Mouse (Mus musculus): ENCODE measurements around the gene Coq8a.

GRCm38 (mm10) chr1:180229906-180230305, 30.5 kb upstream of the Coq8a start:
- TF ChIP-seq POLR2A (IDR thresholded peaks at IDR 0.05; ENCODE audit: insufficient read depth, low read depth, low read length): no peak
- TF ChIP-seq CTCF (IDR thresholded peaks at IDR 0.05; ENCODE audit: insufficient read depth, low read depth, low read length): no peak
